ENCODE assay signal across 9 mouse cellular contexts in genomic region chr19:32169634-32170540, GRCm38 (mm10).
DNase-seq lines count a peak whose midpoint lies in the region; ATAC-seq and TF ChIP-seq lines count a peak whose summit lies in the region.
"Had no signal": no experiment of that assay in that cellular context is flagged by ENCODE, and none has a peak within 500 bp of the region (broad histone marks: within the 10 kb centered on the region; RNA-seq: fewer than 3 reads in every experiment).

No protein-coding gene starts in this region.

- H3K4me1 ChIP-seq in liver, adult 2 months (ENCODE audit: control insufficient read depth, insufficient read depth, low read length): no peaks in the 10 kb centered on the region
- peaks cover 31% of the 10 kb centered on the region for H3K4me1 ChIP-seq in liver, embryonic 11.5 days (replicated peaks; ENCODE audit: control insufficient read depth, insufficient read depth, low read length)
- H3K4me1 ChIP-seq in forebrain, postnatal 0 days (ENCODE audit: insufficient read depth): no peaks in the 10 kb centered on the region
- H3K4me1 ChIP-seq in neural tube, embryonic 14.5 days (ENCODE audit: control insufficient read depth, insufficient read depth, low read length): no peaks in the 10 kb centered on the region

- no peak overlapping the region for H3K27ac ChIP-seq in liver, adult 2 months (replicated peaks; ENCODE audit: insufficient read depth, low read depth, low read length)
- no peak overlapping the region for H3K27ac ChIP-seq in liver, embryonic 11.5 days (ENCODE audit: low read depth, low read length)
- H3K27ac ChIP-seq in forebrain, postnatal 0 days (ENCODE audit: low read depth, low read length): no peak overlapping the region
- H3K27ac ChIP-seq in neural tube, embryonic 14.5 days (ENCODE audit: low read depth, low read length): no peak overlapping the region
- H3K27ac ChIP-seq: embryonic facial prominence, embryonic 13.5 days had no signal

- peak; percentile 62; the same call in 1 of the 2 replicates for TF ChIP-seq CTCF in liver, adult 2 months (IDR thresholded peaks at IDR 0.05; ENCODE audit: low read depth, low read length)
- TF ChIP-seq CTCF in forebrain, postnatal 0 days (IDR thresholded peaks at IDR 0.05; ENCODE audit: low read depth): peak; percentile 59

- WGBS in liver, adult 2 months: 70% methylated on average over 8 of the region's 9 CpGs
- WGBS in liver, embryonic 11.5 days: 65% methylated on average over 8 of the region's 9 CpGs
- WGBS in forebrain, postnatal 0 days: 70% methylated on average over 9 of the region's 9 CpGs
- 84% methylated on average over 9 of the region's 9 CpGs for WGBS in neural tube, embryonic 14.5 days

- H3K9ac ChIP-seq in liver, adult 2 months (ENCODE audit: low read depth, low read length): no peak overlapping the region
- no peak overlapping the region for H3K9ac ChIP-seq in liver, embryonic 11.5 days (ENCODE audit: low read depth, low read length)
- no peak overlapping the region for H3K9ac ChIP-seq in forebrain, postnatal 0 days
- no peak overlapping the region for H3K9ac ChIP-seq in neural tube, embryonic 14.5 days (replicated peaks; ENCODE audit: low read depth, low read length)
- H3K9ac ChIP-seq: embryonic facial prominence, embryonic 13.5 days had no signal

- no peaks in the 10 kb centered on the region for H3K27me3 ChIP-seq in liver, adult 2 months (ENCODE audit: control insufficient read depth, insufficient read depth, low read length)
- no peaks in the 10 kb centered on the region for H3K27me3 ChIP-seq in liver, embryonic 11.5 days (replicated peaks; ENCODE audit: control insufficient read depth, insufficient read depth, low read length)
- H3K27me3 ChIP-seq in forebrain, postnatal 0 days (ENCODE audit: insufficient read depth, low read length): no peaks in the 10 kb centered on the region
- no peaks in the 10 kb centered on the region for H3K27me3 ChIP-seq in neural tube, embryonic 14.5 days (ENCODE audit: control insufficient read depth, insufficient read depth, low read length)
- H3K27me3 ChIP-seq: embryonic facial prominence, embryonic 13.5 days had no signal

- no peak overlapping the region for H3K4me3 ChIP-seq in liver, adult 2 months (ENCODE audit: insufficient read depth, low read depth, low read length)
- no peak overlapping the region for H3K4me3 ChIP-seq in liver, embryonic 11.5 days (ENCODE audit: low read depth, low read length)
- no peak overlapping the region for H3K4me3 ChIP-seq in forebrain, postnatal 0 days (ENCODE audit: low read depth, low read length)
- H3K4me3 ChIP-seq in neural tube, embryonic 14.5 days (ENCODE audit: low read depth, low read length): no peak overlapping the region
- H3K4me3 ChIP-seq: embryonic facial prominence, embryonic 13.5 days had no signal

- no peaks in the 10 kb centered on the region for H3K9me3 ChIP-seq in liver, embryonic 11.5 days (ENCODE audit: control insufficient read depth, low read length)
- H3K9me3 ChIP-seq in forebrain, postnatal 0 days (ENCODE audit: low read length): no peaks in the 10 kb centered on the region
- H3K9me3 ChIP-seq in neural tube, embryonic 14.5 days (ENCODE audit: control insufficient read depth, low read length): no peaks in the 10 kb centered on the region
- H3K9me3 ChIP-seq: embryonic facial prominence, embryonic 13.5 days had no signal

- no peak for TF ChIP-seq POLR2A in liver, adult 2 months (IDR thresholded peaks at IDR 0.05; ENCODE audit: extremely low read depth, insufficient read depth, low read length)

- H3K79me2 ChIP-seq in liver, adult 2 months (ENCODE audit: control insufficient read depth, insufficient read depth, low read length): no peaks in the 10 kb centered on the region

- ATAC-seq in liver, embryonic 11.5 days (replicated peaks; ENCODE audit: low FRiP score): no peak
- no peak; the same call in 1 of the 2 replicates for ATAC-seq in forebrain, postnatal 0 days
- peak; percentile 69; the same call in 1 of the 2 replicates for ATAC-seq in neural tube, embryonic 14.5 days (ENCODE audit: low read depth)

- intact Hi-C loops in left cerebral cortex, postnatal 25 days (cut with DNase I): loop anchor here (2.0 kb wide), 1 partner anchor 219 kb away; the partner anchor contains the start of gene Sgms1

- H3K4me2 ChIP-seq in liver, embryonic 11.5 days: no peak overlapping the region
- H3K4me2 ChIP-seq in forebrain, postnatal 0 days (ENCODE audit: low read depth): no peak overlapping the region
- no peak overlapping the region for H3K4me2 ChIP-seq in neural tube, embryonic 14.5 days (ENCODE audit: low read depth, low read length)
- H3K4me2 ChIP-seq: embryonic facial prominence, embryonic 13.5 days had no signal

- peak; percentile 62 for DNase-seq in liver, adult 2 months (ENCODE audit: extremely low read depth, low read depth, low spot score)
- no peak for DNase-seq in liver, embryonic 11.5 days (ENCODE audit: low spot score)
- DNase-seq in cerebellum, adult 11-12 months: peak; percentile 81
- DNase-seq in forebrain, postnatal 0 days: peak; percentile 73
- peak; percentile 88 for DNase-seq in heart, postnatal 4 days
- DNase-seq in left cerebral cortex, postnatal 25 days (ENCODE audit: low spot score in 2 of 2): peak; percentile 75 to 81
- DNase-seq in testis, postnatal 14 days (ENCODE audit: low spot score): peak; percentile 45

- H3K36me3 ChIP-seq in liver, adult 2 months (ENCODE audit: control insufficient read depth, insufficient read depth, low read length): no peaks in the 10 kb centered on the region
- H3K36me3 ChIP-seq in liver, embryonic 11.5 days (ENCODE audit: control insufficient read depth, insufficient read depth, low read length): no peaks in the 10 kb centered on the region
- H3K36me3 ChIP-seq in forebrain, postnatal 0 days (ENCODE audit: insufficient read depth): no peaks in the 10 kb centered on the region
- no peaks in the 10 kb centered on the region for H3K36me3 ChIP-seq in neural tube, embryonic 14.5 days (ENCODE audit: control insufficient read depth, insufficient read depth, low read length)
- H3K36me3 ChIP-seq: embryonic facial prominence, embryonic 13.5 days had no signal
